Mouse (Mus musculus) hematopoietic stem cell, adult 5-6 weeks (primary cell): ENCODE measurements at regions not wholly inside any gene's neighbourhood (a gene's known extent, or its start where the extent isn't known, plus 50 kb on each side); places are given as distances from the start of the nearest gene placed in this dataset.
A peak's percentile ranks its signal among the peaks of the same experiment; 100 is the strongest.

Experiments used
- ATAC-seq, 2 experiments: fragments of 125-278 bp in 1 of 2; replicated peaks in 1 of 2; 2 replicates each; pipeline ENCODE4 v1.8.0; 2016 to 2017; ENCODE audit warnings: inconsistent platforms in 2 of 2, mild to moderate bottlenecking in 2 of 2, moderate number of reproducible peaks in 2 of 2, low read depth in 1 of 2, moderate TSS enrichment in 1 of 2; ENCODE audit not compliant: low FRiP score in 2 of 2, poor library complexity in 2 of 2, severe bottlenecking in 2 of 2, insufficient read depth in 1 of 2, low TSS enrichment in 1 of 2

GRCm38 (mm10) chr3:137728689-137729088, 57.4 kb downstream of the Gm21962 start:
- no peak for ATAC-seq

GRCm38 (mm10) chr3:137729421-137729820, 58.1 kb downstream of the Gm21962 start:
- ATAC-seq: no peak

- no peak for ATAC-seq
Observed at GRCm38 (mm10) chr3:137737222-137737800, 66.0 kb downstream of the Gm21962 start.

GRCm38 (mm10) chr3:137741528-137741927, 70.2 kb downstream of the Gm21962 start:
- no peak for ATAC-seq

- ATAC-seq: no peak
Observed at GRCm38 (mm10) chr3:137742119-137742518, 70.8 kb downstream of the Gm21962 start.

- no peak for ATAC-seq
Observed at GRCm38 (mm10) chr3:137751732-137752260, 80.5 kb downstream of the Gm21962 start.

- peak; percentile 67 to 76 for ATAC-seq
Observed at GRCm38 (mm10) chr3:137752447-137753256, 81.3 kb downstream of the Gm21962 start.

- no peak for ATAC-seq
Observed at GRCm38 (mm10) chr3:137753257-137753654, 81.9 kb downstream of the Gm21962 start.

- ATAC-seq: no peak
Observed at GRCm38 (mm10) chr3:137755391-137755790, 84.1 kb downstream of the Gm21962 start.

- 0 out of 4 replicates have a peak, but pooled peaks of 1 of the 2 experiments have one; percentile 17 for ATAC-seq
Observed at GRCm38 (mm10) chr3:137762213-137762884, 91.0 kb downstream of the Gm21962 start.

- no peak for ATAC-seq
Observed at GRCm38 (mm10) chr3:137763406-137763805, 92.1 kb downstream of the Gm21962 start.

- no peak for ATAC-seq
Observed at GRCm38 (mm10) chr3:137768627-137769026, 95.7 kb upstream of the H2afz start.

- ATAC-seq: peak; percentile 60 to 77
Observed at GRCm38 (mm10) chr3:137775076-137775849, 89.0 kb upstream of the H2afz start.

GRCm38 (mm10) chr3:137778113-137778512, 86.2 kb upstream of the H2afz start:
- peak; percentile 35 to 65; a peak in 3 of 4 replicates for ATAC-seq

- no peak for ATAC-seq
Observed at GRCm38 (mm10) chr3:137780029-137780428, 84.3 kb upstream of the H2afz start.

GRCm38 (mm10) chr3:137782836-137783235, 81.5 kb upstream of the H2afz start:
- ATAC-seq: no peak
